Mouse (Mus musculus) heart, postnatal 14 days (tissue): ENCODE results near the gene Zfhx3. TPM values are rescaled to one million over a fixed set of nuclear protein-coding genes. Genes with fewer than 3 reads are reported as not detected.

Experiments used
- DNase-seq, 2 experiments: peaks; one replicate each; pipeline ENCODE4 v3.0.0; 2021 to 2022
- intact Hi-C: fragments of 180-260 bp; cut with DNase I; formaldehyde crosslinking; loops from one replicate; pipeline ENCODE4 v1.15.1; 2025
- total RNA-seq, 2 experiments: library from RNA; stranded (reverse); gene quantifications; 2 replicates each; pipeline ENCODE4 v1.2.3; 2021

Gene Zfhx3
- total RNA-seq, 2 experiments from 2014 or later: 8.2 to 8.8 TPM

GRCm38 (mm10) chr8:108708833-108709387, 766.5 kb downstream of the Zfhx3 start:
- DNase-seq: no peak
- intact Hi-C loops: no loop called here

DNA sequence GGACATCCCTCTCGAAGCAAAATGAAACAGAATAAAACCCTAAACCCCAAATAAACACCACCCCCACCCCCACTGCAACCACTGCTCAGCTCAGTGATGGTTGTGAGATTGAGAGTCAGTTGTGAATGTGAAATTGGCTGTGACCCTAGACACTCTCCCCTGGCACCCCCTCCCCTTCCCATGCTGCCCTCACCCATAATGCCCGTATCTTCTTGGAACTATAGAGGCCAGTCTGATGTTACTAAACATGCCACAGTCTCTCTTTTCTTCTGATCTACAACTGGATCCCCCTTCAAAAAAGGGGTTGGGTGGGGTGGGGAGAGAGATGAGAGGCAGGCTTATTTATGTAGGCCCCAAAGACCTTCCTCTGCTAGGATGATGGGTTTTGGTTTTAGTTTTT, 767.0 kb downstream of the Zfhx3 start:
- intact Hi-C loops: no loop called here
- no peak for DNase-seq

- no peak for DNase-seq
- intact Hi-C loops: loop anchor here (5.0 kb wide), 2 partner anchors 87 to 202 kb away; no protein-coding TSS in a partner anchor
Measured at GRCm38 (mm10) chr8:108709928-108710606, 767.6 kb downstream of the Zfhx3 start.

DNA sequence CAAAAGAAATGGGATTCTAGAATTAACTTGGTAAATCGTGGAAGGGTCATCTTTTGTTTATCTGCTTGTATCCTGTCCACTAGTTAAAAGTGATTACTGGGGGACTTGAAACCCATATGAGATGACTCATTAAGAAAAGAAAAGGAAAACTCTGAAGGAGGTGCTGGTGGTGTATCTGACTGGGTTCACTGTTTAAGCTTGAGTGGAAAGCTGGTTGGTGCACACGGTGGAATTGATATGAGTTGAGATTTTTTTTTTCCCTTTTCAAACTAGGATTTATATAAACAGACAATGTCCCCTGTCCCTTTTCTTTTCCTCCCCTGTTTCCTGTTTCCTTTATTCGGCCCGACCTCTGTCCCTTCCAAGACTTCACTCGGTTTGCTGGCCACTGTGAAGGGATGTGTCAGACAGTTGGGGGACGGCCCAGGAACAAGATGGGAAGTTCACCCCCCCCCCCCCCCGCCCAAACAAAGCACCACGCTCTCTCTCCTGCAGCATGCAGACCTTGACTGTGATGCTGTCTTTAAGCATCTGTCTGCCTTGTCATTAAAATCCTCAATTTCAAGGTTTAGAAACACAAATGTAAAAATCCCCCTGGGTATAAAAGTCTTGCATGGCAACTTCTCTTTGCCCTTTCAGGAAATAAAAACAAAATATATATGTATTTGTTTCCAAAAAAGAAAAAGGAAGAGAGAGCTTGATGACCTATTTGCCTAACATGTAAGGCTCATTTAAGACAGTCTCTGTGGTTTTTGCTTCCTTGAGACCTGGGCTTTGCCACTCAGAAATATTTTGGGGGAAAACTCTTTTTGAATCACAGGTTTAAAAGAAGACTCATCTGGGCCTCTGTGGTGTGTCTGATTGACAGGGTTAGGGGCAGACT, 768.4 kb downstream of the Zfhx3 start:
- intact Hi-C loops: loop anchor here (5.0 kb wide), 2 partner anchors 86 to 201 kb away; no protein-coding TSS in a partner anchor
- DNase-seq: peak; percentile 32 to 48

GRCm38 (mm10) chr8:108711490-108711793, 769.0 kb downstream of the Zfhx3 start:
- DNase-seq: no peak
- intact Hi-C loops: loop anchor here (5.0 kb wide), 2 partner anchors 86 to 201 kb away; no protein-coding TSS in a partner anchor

GRCm38 (mm10) chr8:108712001-108712411, 769.6 kb downstream of the Zfhx3 start:
- no peak for DNase-seq
- intact Hi-C loops: loop anchor here (5.0 kb wide), 2 partner anchors 85 to 200 kb away; no protein-coding TSS in a partner anchor

DNA sequence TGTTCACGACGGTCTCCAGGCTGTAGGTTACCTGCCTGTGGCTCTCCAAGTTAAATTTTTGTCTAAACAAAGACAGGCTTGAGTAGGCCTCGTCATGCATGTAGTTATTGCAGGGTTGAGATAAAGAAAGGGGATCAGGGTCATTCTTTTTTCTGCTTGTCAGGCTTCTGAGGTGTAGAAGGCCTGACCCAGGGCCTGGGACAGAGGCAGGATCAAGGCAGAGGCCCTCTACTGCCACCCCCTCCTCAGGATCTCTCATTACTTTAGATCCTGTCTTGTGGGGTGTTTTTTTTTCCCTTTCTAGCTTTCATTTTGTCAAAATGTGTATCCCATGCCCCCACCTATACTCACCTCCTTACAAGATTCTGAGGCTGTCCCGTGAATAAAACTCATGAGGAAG, 770.2 kb downstream of the Zfhx3 start:
- intact Hi-C loops: loop anchor here (5.0 kb wide), 2 partner anchors 85 to 200 kb away; no protein-coding TSS in a partner anchor
- DNase-seq: no peak

DNA sequence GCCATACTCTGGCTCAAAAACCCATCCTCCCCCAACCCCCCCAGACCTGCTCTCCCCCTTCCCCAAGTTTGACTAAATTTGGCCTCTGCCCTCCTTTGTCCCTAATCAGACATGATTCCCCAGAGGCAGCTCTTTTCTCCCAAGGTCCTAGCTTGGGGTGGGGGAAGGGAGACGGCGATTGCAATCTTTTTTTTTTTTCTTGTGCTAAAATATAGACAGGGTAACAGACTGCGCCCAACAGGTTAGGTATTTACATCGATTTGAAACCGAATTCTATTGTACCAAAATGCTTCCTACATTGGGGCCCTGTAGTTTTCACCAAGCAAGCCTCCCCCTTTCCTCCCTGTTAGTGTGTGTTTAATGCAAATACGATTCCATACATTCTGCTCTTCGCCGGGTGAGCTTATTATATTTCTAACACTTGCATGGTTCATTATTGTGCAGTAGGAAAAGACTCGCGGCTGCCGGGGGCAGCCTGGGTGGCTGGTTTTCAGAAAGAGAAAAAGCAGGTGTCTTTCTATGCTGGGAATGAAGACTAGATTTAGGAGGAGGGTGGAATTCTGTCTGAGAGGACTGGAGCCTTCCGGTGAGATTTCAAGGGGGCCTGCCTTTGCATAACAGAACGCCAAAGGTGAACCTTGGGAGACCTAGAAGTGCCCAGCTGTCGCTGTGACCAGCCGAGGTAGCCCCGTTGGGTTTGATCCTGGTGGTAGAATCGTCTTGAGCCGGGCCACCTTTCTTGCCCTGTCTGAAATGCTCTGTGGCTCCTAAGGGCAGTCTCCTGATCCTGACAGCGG, 771.1 kb downstream of the Zfhx3 start:
- intact Hi-C loops: loop anchor here (5.0 kb wide), 2 partner anchors 84 to 199 kb away; no protein-coding TSS in a partner anchor
- DNase-seq: no peak

DNA sequence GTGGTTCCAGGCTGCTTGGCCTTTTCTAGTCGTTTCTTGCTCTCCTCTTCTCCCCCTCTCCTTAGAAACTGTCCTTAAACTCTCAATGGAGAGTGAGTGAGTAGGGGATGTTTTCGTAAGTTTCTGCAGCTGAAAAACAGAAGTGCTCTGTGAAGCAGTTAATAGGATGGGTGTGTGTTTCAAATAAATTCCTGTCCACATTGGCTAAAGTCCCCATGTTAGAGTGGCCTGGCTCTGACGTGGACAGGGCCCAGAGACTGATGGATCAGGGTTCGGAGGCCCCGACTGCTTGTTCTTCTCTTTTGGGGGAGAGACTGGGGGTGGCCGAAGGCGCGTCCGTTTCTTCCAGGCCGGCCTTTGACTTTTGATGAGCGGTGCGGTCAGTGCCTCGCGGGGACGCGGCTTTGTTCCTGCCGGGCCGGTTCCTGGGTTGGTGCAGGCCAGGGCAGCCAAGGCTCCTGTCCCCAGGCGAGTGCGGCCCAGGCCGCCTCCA, 771.7 kb downstream of the Zfhx3 start:
- intact Hi-C loops: loop anchor here (5.0 kb wide), 2 partner anchors 83 to 198 kb away; no protein-coding TSS in a partner anchor
- DNase-seq: no peak

DNA sequence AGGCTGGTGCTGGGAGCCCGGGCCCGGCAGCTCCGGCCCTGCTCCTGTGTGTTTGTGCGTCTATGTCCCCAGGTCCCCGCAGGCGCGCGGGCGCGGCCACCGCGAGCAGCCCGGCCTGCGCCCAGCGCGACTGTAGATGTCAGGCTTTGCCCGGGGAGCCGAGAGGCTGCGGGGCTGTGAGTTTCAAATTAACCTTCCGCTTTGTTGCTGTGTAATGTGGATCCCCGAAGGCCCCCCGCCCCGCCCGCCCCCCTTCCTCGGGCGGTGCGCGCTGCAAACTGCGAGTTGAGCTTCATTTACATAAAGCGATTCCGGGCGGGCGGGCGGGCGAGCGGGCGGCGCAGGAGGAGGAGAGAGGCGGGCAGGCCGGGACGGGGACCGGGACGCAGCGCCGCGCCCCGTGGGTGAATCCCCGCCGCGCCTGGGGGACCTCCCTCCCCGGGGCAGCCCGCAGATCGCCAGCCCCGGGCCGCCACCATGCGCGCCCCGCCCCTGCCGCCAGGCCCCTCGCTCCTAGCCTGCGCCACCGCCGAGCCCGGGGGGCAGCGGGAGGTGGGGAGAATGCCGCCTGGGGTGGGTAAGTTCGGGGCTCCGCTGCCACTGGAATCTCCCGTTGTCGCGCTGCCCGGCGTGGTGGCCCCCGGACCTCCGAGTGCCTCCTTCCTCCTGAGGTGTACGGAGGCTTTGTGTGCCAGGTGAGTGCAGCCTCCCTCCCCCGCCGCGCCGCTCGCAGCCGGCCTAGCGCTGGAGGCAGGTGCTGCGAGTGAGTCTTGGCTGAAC, 772.4 kb downstream of the Zfhx3 start:
- intact Hi-C loops: loop anchor here (5.0 kb wide), 2 partner anchors 82 to 197 kb away; no protein-coding TSS in a partner anchor
- peak; percentile 70 to 74 for DNase-seq

GRCm38 (mm10) chr8:108715416-108715948, 773.0 kb downstream of the Zfhx3 start:
- intact Hi-C loops: no loop called here
- no peak for DNase-seq

GRCm38 (mm10) chr8:108716291-108716811, 773.9 kb downstream of the Zfhx3 start:
- no peak for DNase-seq
- intact Hi-C loops: no loop called here

DNA sequence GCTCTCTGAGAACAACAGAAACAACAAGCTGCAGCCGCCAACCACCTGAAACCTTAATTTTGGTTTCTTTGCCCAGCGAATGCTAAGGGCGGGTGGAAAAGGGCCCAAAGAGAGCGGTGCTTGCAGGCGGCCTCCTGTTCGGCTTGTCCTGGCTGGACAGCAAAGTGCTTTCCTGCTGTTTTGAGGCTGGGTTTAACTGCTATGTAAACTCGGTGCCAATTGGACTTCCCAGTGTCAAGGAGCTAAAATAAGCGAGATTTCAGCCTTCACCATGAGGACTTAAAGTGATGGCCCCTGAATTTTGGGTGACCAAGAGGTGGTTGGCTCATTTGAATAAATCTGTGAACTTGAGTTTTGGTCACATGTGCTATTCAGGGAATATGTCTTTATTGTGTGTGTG, 775.1 kb downstream of the Zfhx3 start:
- intact Hi-C loops: no loop called here
- no peak for DNase-seq

DNA sequence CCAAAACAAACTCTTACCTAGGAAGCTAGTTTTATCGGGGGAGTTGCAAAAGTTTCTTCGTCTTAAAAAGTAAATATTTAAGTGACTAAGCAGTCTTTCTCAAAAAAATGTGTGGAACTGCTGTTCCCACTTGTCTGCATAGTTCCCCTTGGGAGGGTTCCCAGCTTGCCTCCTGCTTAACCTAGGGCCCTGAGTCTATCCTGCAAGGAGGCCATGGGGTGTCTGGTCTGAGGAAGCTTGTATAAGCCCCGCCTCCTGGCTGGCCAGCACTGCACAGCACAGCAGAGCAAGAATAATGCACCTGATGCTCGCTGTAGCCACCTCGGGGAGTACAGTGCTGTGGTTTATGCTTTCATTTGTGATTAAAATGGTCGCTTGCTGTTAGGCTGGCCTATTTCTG, 775.6 kb downstream of the Zfhx3 start:
- DNase-seq: no peak
- intact Hi-C loops: no loop called here

DNA sequence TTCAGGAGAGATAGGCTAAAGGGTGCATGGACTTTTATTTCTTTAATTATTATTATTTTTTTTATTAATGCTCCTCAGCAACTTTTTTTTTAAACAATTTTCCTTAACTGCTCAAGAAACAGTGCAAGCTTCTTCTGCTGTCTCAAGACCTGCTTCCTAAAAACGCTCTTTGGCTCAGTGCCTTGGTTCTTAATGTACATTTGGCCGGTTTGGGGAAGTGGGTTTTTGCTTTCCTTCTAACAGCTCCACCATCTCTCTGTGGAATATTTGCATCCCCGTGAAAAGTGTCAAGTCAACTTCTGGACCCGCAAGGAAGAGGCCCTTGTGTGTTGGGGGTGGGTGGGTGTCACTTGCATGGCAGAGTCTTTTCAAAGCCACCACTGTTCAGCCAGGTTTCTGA, 778.4 kb downstream of the Zfhx3 start:
- intact Hi-C loops: no loop called here
- no peak for DNase-seq

DNA sequence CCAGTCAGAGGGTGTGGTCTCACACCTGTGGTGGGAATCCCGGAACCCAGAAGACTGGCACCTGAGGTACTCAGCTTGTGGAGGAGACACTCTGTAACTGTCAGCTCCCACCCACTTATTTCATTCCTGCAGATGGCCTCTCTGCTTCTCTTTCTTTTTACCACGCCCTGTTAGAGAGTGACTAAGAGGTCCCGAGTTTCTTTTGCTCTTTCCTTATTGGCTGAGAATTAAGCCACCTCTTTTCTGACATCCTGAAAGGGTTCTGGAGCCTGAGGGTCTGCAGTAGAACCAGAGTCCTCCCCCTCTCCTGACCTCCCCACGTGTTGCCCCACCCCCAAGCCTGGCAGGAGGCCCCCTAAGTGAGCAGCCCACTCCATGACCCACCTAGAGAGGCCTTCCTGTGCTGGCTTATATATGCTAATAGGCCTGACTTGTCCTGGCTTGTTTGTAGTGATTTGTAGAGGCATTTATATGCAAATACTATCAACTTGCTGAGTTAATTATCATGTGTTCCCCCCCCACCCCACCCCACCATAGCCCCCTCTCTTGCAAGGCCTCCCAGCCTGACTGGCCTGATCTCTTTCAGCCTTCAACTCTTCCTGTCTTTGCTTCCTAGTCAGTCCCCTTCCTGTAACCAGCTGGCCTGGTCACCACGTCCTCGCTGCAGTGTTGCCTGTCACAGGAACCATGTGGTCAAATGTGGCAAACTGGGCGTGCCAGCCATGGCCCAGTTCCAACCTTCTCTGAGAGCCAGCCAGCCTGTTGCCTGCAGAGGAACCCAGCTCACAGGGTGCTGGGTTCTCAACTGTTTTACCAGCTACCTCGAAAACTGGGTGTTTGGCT, 780.4 kb downstream of the Zfhx3 start:
- intact Hi-C loops: no loop called here
- peak; percentile 72 to 80 for DNase-seq

DNA sequence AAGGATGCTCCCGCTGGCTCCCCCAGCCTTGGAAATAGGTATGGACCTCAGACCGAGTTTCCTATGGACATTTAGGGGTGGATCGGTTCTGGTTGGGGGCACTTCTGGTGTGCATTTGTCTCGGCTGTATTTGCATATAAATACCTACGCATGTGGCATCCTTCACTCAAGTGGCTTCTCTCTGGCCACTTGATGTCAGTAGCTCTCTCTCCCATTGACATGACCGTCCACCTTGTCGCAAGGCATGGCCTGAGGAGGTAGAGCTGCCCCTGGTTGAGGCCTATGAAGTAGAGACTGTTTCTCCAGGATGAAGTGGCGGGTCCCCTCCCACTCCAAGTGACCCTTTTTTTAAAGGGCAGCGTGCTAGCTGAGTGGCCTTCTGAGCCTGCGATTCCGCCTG, 781.2 kb downstream of the Zfhx3 start:
- intact Hi-C loops: no loop called here

More for the DNA sequence above, 781.2 kb downstream of the Zfhx3 start:
- DNase-seq: no peak
